Mouse (Mus musculus): ENCODE results near the gene Cep250. TPM values are rescaled to one million over a fixed set of nuclear protein-coding genes. Genes with fewer than 3 reads are reported as not detected.
"Not testable (repeated sequence)": the region's sequence is repeated elsewhere in the genome, so short reads cannot be mapped to it uniquely, and the experiment has no call there.

Gene Cep250
- total RNA-seq (2021), result 10 to 100 TPM; 19.0 to 22.7 TPM
- long read RNA-seq, experiment 1, partial matches to known transcripts, result 12 of 18 reads
- long read RNA-seq, experiment 1, other reads (novel, unspliced or antisense), result 6 of 18 reads
- long read RNA-seq, experiment 2, partial matches to known transcripts, result 18 of 25 reads
- long read RNA-seq, experiment 2, other reads (novel, unspliced or antisense), result 7 of 25 reads

GRCm38 (mm10) chr2:155956134-155957059 lies at the start of gene Cep250:
Gene Cep250 (plus strand): TSS chr2:155956458.
- DNase-seq (ENCODE audit: low spot score in 2 of 2), result peak; percentile 85 to 93

DNA sequence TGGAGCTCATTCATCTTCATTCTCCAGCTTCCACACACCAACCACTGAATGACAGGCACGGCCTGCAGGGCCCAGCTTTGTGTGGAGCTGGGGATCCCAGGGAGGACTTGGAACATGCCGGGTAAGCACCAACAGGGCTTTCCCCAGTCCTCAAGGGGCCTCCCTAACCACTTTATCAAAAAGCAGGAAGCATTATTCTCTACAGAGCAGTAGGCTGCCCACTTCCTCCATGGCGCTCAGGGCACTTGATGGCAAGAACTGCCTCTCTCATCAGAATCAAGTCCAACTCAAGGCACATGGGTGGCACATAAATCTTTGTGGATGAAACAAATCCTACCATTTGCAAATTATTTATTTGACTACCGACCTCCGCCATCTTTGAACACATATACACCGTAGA lies 41.6 kb upstream of the Cep250 start:
- DNase-seq (ENCODE audit: low spot score in 2 of 2), result no peak

- no peak for DNase-seq (ENCODE audit: low spot score in 2 of 2)
These were observed 33.1 kb upstream of the Cep250 start for GRCm38 (mm10) chr2:155923143-155923542.

- DNase-seq (ENCODE audit: low spot score in 2 of 2), result not testable (repeated sequence)
These were observed 31.0 kb upstream of the Cep250 start for GRCm38 (mm10) chr2:155925213-155925612.

- no peak for DNase-seq (ENCODE audit: low spot score in 2 of 2)
These were observed 27.4 kb upstream of the Cep250 start for GRCm38 (mm10) chr2:155928711-155929345.

GRCm38 (mm10) chr2:155929531-155930442 lies 26.5 kb upstream of the Cep250 start, which contains the start of gene Uqcc1:
Gene Uqcc1 (minus strand): TSS chr2:155930310.
- peak; percentile 83 to 92 for DNase-seq (ENCODE audit: low spot score in 2 of 2)

- no peak for DNase-seq (ENCODE audit: low spot score in 2 of 2)
These were observed 16.2 kb upstream of the Cep250 start for GRCm38 (mm10) chr2:155939897-155940529.

GRCm38 (mm10) chr2:155940681-155941080 lies 15.6 kb upstream of the Cep250 start, which contains the start of gene Gm15557:
Gene Gm15557 (plus strand): TSS chr2:155940728.
- no peak for DNase-seq (ENCODE audit: low spot score in 2 of 2)

- DNase-seq (ENCODE audit: low spot score in 2 of 2), result peak; percentile 69 to 80
These were observed 14.4 kb upstream of the Cep250 start for GRCm38 (mm10) chr2:155941697-155942442.

DNA sequence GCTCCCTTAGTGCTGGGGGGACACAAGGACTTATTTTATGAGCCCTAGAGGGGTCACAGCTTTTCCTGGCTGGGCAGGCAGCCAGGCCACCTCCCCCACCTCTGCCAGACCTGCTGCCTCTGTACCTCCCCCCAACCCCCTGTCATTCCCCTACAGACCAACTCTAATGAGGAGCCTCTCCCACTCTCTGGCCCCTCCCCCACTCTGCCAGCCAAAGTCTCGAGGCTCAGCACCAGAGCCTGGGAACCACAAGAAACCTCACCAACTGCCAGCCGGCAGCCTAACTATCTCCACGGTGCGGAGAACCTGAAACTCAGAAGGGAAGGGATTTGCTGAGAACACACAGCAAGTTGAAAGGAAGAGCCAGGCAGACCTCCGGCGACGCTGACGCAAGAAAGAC lies 12.8 kb upstream of the Cep250 start:
- no peak for DNase-seq (ENCODE audit: low spot score in 2 of 2)

- DNase-seq (ENCODE audit: low spot score in 2 of 2), result no peak
These were observed 11.6 kb upstream of the Cep250 start for GRCm38 (mm10) chr2:155944685-155945084.

DNA sequence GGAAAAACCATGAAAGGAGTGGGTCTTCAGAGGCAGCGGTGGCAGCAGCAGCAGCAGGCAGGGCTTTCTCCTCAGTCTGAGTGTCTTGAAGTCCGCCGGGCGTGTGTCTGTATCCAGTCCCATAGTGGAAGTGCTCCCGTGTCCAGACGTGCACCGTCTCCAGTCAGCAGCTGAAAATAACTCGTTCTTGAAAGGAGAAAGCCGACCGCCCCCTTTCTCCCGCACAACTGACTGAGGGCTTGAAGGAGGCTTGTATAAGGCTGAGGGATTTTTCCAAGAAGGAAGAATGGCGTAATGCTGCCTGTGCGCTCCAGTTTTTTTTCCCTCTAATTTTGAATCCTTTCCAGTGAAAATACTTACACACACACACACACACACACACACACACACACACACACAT lies 11.1 kb upstream of the Cep250 start, which contains the start of gene Gdf5:
TSS of gene Gdf5 (minus strand) at position 244 of the 400 bp plus-strand sequence.
- no peak for DNase-seq (ENCODE audit: low spot score in 2 of 2)

- no peak for DNase-seq (ENCODE audit: low spot score in 2 of 2)
These were observed 10.7 kb upstream of the Cep250 start for GRCm38 (mm10) chr2:155945580-155945979.

GRCm38 (mm10) chr2:155946069-155946468 lies 10.2 kb upstream of the Cep250 start:
- peak; percentile 66 to 79 for DNase-seq (ENCODE audit: low spot score in 2 of 2)

DNA sequence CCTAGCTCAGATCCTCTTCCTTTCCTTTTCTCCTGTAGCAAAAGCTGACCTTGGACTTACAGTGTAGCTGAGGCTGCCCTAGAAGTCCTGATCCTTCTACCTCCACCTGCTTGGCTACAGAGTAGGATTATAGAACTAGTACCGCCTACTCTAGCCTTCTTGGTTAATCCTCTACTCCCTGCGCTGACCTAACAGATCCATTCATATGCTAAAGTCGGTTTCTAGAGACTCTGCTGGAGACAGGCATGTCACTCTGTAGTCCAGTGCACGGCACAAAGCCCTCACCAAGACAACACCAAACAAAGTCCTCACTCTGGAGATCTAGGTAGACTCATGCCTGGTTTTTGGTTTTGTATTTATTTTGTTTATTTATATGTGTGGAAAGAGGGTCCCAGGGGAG lies 9.8 kb upstream of the Cep250 start:
- DNase-seq (ENCODE audit: low spot score in 2 of 2), result no peak

DNA sequence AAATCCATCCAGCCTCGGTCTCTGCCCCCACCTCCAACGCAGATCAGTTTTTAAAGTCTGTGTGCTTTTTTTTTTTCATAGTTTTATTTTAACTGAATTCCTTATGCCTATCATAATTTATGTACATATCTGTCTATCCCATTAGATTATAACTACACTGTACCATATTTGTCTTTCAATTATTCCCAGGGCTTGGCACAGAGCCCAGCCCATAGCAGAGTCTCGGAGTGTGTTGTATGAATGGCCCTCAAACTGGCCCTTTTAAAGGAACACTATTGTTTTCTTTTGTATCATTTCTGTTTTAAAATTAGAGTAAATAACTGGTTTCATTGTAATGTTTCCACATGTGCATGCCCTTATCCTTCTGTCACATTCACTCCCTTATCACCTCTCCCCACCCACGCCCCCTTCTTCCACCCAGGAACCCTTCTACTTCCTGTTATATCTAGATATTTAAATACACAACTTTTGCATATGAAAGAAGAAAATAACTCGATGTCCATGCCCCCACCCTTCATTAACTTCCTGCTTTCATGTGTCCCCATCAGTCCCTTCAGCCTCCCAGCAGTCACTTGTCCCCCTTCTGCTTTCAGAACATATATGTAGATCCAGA lies 8.8 kb upstream of the Cep250 start:
- no peak for DNase-seq (ENCODE audit: low spot score in 2 of 2)

- no peak for DNase-seq (ENCODE audit: low spot score in 2 of 2)
These were observed 6.9 kb upstream of the Cep250 start for GRCm38 (mm10) chr2:155949362-155949761.

DNA sequence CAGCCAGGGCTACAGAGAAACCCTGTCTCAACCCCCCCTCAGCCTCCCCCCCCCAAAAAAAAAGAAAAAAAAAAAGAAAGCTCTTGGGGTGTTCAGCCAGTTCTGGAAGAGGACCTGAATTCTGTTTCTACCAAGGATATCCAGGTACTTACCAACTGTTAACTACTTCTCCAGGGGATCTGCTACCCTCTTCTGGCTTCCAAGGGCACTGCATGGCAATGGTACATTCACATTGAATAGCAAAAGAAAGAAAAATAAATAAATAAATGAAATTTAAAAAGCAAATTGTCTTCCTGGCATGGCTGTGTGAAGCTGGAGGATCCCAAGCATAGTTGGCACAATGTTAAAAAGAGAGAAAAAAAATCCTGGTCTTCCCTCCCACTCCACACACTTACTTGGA lies 4.3 kb upstream of the Cep250 start:
- peak in 1 of 2 experiments; percentile 47 for DNase-seq (ENCODE audit: low spot score in 2 of 2)

DNA sequence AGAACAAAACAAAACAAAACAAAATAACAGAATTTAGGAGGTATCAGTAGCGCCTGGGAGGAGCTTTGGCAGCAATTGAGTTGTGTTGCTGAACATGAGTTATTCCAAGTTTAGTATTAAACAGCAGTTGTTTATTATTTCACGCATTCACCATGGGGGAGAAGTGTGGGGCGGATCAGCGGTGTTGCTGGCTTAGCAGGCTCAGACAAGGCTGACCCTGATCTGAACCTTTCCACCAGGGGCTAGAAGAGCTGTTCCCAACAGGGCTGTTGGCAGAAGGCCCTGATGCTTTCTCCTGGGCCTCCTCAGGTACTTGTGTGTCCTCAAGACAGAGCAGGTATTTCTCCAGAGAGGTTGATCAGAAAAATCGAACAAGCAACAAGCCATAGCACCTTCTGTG lies 3.7 kb downstream of the Cep250 start:
- DNase-seq (ENCODE audit: low spot score in 2 of 2), result no peak

Data from gastrocnemius, postnatal 4 days (tissue).